Mouse (Mus musculus): ENCODE data around the gene Akap1. TPM values are rescaled to one million over a fixed set of nuclear protein-coding genes. Genes with fewer than 3 reads are reported as not detected.

The Akap1 gene
- total and polyA plus RNA-seq, 2 experiments, result 37.7 to 81.5 TPM

GRCm38 (mm10) chr11:88857311-88858005 lies 6.9 kb downstream of the Akap1 start:
- H3K4me3 ChIP-seq (ENCODE audit: insufficient read depth, low read depth, low read length), result no peak overlapping the region
- H3K27me3 ChIP-seq (ENCODE audit: control insufficient read depth, insufficient read depth, low read length), result no peaks in the 10 kb centered on the region
- H3K36me3 ChIP-seq (ENCODE audit: control insufficient read depth, insufficient read depth, low read length), result no peaks in the 10 kb centered on the region
- DNase-seq (ENCODE audit: extremely low read depth, low read depth, low spot score), result peak; percentile 57
- peaks cover 61% of the 10 kb centered on the region for H3K79me2 ChIP-seq (ENCODE audit: control insufficient read depth, insufficient read depth, low read length)
- H3K4me1 ChIP-seq (ENCODE audit: control insufficient read depth, insufficient read depth, low read length), result peaks cover 35% of the 10 kb centered on the region
- TF ChIP-seq POLR2A (IDR thresholded peaks at IDR 0.05; ENCODE audit: extremely low read depth, insufficient read depth, low read length), result no peak
- no peak for TF ChIP-seq CTCF (IDR thresholded peaks at IDR 0.05; ENCODE audit: low read depth, low read length)
- H3K27ac ChIP-seq (replicated peaks; ENCODE audit: insufficient read depth, low read depth, low read length), result no peak overlapping the region
- no peak overlapping the region for H3K9ac ChIP-seq (ENCODE audit: low read depth, low read length)
- 78% methylated on average over 3 of the region's 3 CpGs for WGBS

- Histone ChIP-seq H3K9ac (ENCODE audit: low read depth, low read length) (no peak overlapping the region), H3K4me3 (ENCODE audit: insufficient read depth, low read depth, low read length) (no peak overlapping the region), H3K79me2 (ENCODE audit: control insufficient read depth, insufficient read depth, low read length) (peaks cover 64% of the 10 kb centered on the region), H3K27me3 (ENCODE audit: control insufficient read depth, insufficient read depth, low read length) (no peaks in the 10 kb centered on the region), H3K4me1 (ENCODE audit: control insufficient read depth, insufficient read depth, low read length) (peaks cover 42% of the 10 kb centered on the region), H3K36me3 (ENCODE audit: control insufficient read depth, insufficient read depth, low read length) (no peaks in the 10 kb centered on the region), H3K27ac (replicated peaks; ENCODE audit: insufficient read depth, low read depth, low read length) (no peak overlapping the region)
- WGBS, result 39% methylated on average over 2 of the region's 2 CpGs
- DNase-seq (ENCODE audit: extremely low read depth, low read depth, low spot score), result no peak
- no peak for TF ChIP-seq CTCF (IDR thresholded peaks at IDR 0.05; ENCODE audit: low read depth, low read length)
- no peak for TF ChIP-seq POLR2A (IDR thresholded peaks at IDR 0.05; ENCODE audit: extremely low read depth, insufficient read depth, low read length)
Measured at GRCm38 (mm10) chr11:88856383-88856782, 8.0 kb downstream of the Akap1 start.

- no peak overlapping the region for H3K4me3 ChIP-seq (ENCODE audit: insufficient read depth, low read depth, low read length)
- WGBS, result 51% methylated on average over 4 of the region's 4 CpGs
- H3K79me2 ChIP-seq (ENCODE audit: control insufficient read depth, insufficient read depth, low read length), result peaks cover 60% of the 10 kb centered on the region
- H3K36me3 ChIP-seq (ENCODE audit: control insufficient read depth, insufficient read depth, low read length), result no peaks in the 10 kb centered on the region
- no peaks in the 10 kb centered on the region for H3K27me3 ChIP-seq (ENCODE audit: control insufficient read depth, insufficient read depth, low read length)
- H3K9ac ChIP-seq (ENCODE audit: low read depth, low read length), result no peak overlapping the region
- H3K27ac ChIP-seq (replicated peaks; ENCODE audit: insufficient read depth, low read depth, low read length), result no peak overlapping the region; the same call in 1 of the 2 replicates
- TF ChIP-seq CTCF (IDR thresholded peaks at IDR 0.05; ENCODE audit: low read depth, low read length) (no peak), POLR2A (IDR thresholded peaks at IDR 0.05; ENCODE audit: extremely low read depth, insufficient read depth, low read length) (no peak)
- DNase-seq (ENCODE audit: extremely low read depth, low read depth, low spot score), result no peak
- H3K4me1 ChIP-seq (ENCODE audit: control insufficient read depth, insufficient read depth, low read length), result peaks cover 42% of the 10 kb centered on the region
Measured at GRCm38 (mm10) chr11:88855795-88856194, 8.6 kb downstream of the Akap1 start.

GRCm38 (mm10) chr11:88853588-88853987 lies 10.8 kb downstream of the Akap1 start:
- TF ChIP-seq CTCF (IDR thresholded peaks at IDR 0.05; ENCODE audit: low read depth, low read length), result no peak
- no peak for TF ChIP-seq POLR2A (IDR thresholded peaks at IDR 0.05; ENCODE audit: extremely low read depth, insufficient read depth, low read length)
- Histone ChIP-seq H3K4me1 (ENCODE audit: control insufficient read depth, insufficient read depth, low read length) (peaks cover 53% of the 10 kb centered on the region), H3K4me3 (ENCODE audit: insufficient read depth, low read depth, low read length) (no peak overlapping the region), H3K79me2 (ENCODE audit: control insufficient read depth, insufficient read depth, low read length) (peaks cover 53% of the 10 kb centered on the region), H3K9ac (ENCODE audit: low read depth, low read length) (no peak overlapping the region), H3K27me3 (ENCODE audit: control insufficient read depth, insufficient read depth, low read length) (no peaks in the 10 kb centered on the region), H3K27ac (replicated peaks; ENCODE audit: insufficient read depth, low read depth, low read length) (no peak overlapping the region; the same call in 1 of the 2 replicates), H3K36me3 (ENCODE audit: control insufficient read depth, insufficient read depth, low read length) (no peaks in the 10 kb centered on the region)
- no peak for DNase-seq (ENCODE audit: extremely low read depth, low read depth, low spot score)
- 36% methylated on average over 2 of the region's 2 CpGs for whole genome bisulfite sequencing

- no peak for TF ChIP-seq POLR2A (IDR thresholded peaks at IDR 0.05; ENCODE audit: extremely low read depth, insufficient read depth, low read length)
- no peak for TF ChIP-seq CTCF (IDR thresholded peaks at IDR 0.05; ENCODE audit: low read depth, low read length)
- peaks cover 60% of the 10 kb centered on the region for H3K79me2 ChIP-seq (ENCODE audit: control insufficient read depth, insufficient read depth, low read length)
- DNase-seq (ENCODE audit: extremely low read depth, low read depth, low spot score), result peak; percentile 88
- no peak overlapping the region for H3K4me3 ChIP-seq (ENCODE audit: insufficient read depth, low read depth, low read length)
- 28% methylated on average over 4 of the region's 4 CpGs for WGBS
- peaks cover 59% of the 10 kb centered on the region for H3K4me1 ChIP-seq (ENCODE audit: control insufficient read depth, insufficient read depth, low read length)
- H3K27me3 ChIP-seq (ENCODE audit: control insufficient read depth, insufficient read depth, low read length), result no peaks in the 10 kb centered on the region
- H3K27ac ChIP-seq (replicated peaks; ENCODE audit: insufficient read depth, low read depth, low read length), result peak overlapping the region; percentile 49
- H3K36me3 ChIP-seq (ENCODE audit: control insufficient read depth, insufficient read depth, low read length), result no peaks in the 10 kb centered on the region
- no peak overlapping the region for H3K9ac ChIP-seq (ENCODE audit: low read depth, low read length)
Measured at GRCm38 (mm10) chr11:88852806-88853205, 11.6 kb downstream of the Akap1 start.
